Mouse (Mus musculus) heart, postnatal 0 days (tissue): Measurements from ENCODE around the gene Bloc1s6. TPM values are rescaled to one million over a fixed set of nuclear protein-coding genes. Genes with fewer than 3 reads are reported as not detected.
A peak's percentile ranks its signal among the peaks of the same experiment; 100 is the strongest.

ENCODE experiments used
- ATAC-seq: fragments of 200-750 bp; cut with Nextera tagmentation; 2 replicates; pipeline ENCODE4 v1.8.0; 2017; ENCODE audit warnings: low read depth, moderate number of reproducible peaks, moderate library complexity; ENCODE audit not compliant: insufficient read depth
- DNase-seq: peaks from one replicate; pipeline ENCODE4 v3.0.0-alpha.2; 2016; ENCODE audit warnings: low spot score
- H3K27ac ChIP-seq: fragments of 300-500 bp; sonication (generic); 2 replicates; pipeline ENCODE4 v1.5.1; 2014; ENCODE audit warnings: low read depth, mild to moderate bottlenecking
- H3K27me3 ChIP-seq: fragments of 300-500 bp; sonication (generic); 2 replicates; pipeline ENCODE4 v1.6.1; 2014; ENCODE audit warnings: low read length, mixed read lengths; ENCODE audit not compliant: control insufficient read depth, insufficient read depth
- H3K36me3 ChIP-seq: fragments of 300-500 bp; sonication (generic); replicated peaks from 2 replicates; pipeline ENCODE4 v1.6.1; 2014; ENCODE audit warnings: low read length, mixed read lengths; ENCODE audit not compliant: control insufficient read depth, insufficient read depth
- H3K4me1 ChIP-seq: fragments of 300-500 bp; sonication (generic); 2 replicates; pipeline ENCODE4 v1.6.1; 2014; ENCODE audit warnings: antibody characterized with exemption; ENCODE audit not compliant: control insufficient read depth, insufficient read depth
- H3K4me2 ChIP-seq: fragments of 300-500 bp; sonication (generic); 2 replicates; pipeline ENCODE4 v1.6.1; 2014; ENCODE audit warnings: low read depth, mild to moderate bottlenecking, low read length, moderate library complexity
- H3K4me3 ChIP-seq: fragments of 300-500 bp; sonication (generic); 2 replicates; pipeline ENCODE4 v1.5.1; 2014; ENCODE audit warnings: low read depth, low read length
- H3K9ac ChIP-seq: fragments of 300-500 bp; sonication (generic); replicated peaks from 2 replicates; pipeline ENCODE4 v1.6.1; 2014; ENCODE audit warnings: low read depth, low read length, mixed read lengths
- H3K9me3 ChIP-seq: fragments of 300-500 bp; sonication (generic); replicated peaks from 2 replicates; pipeline ENCODE4 v1.6.1; 2016; ENCODE audit warnings: low read length; ENCODE audit not compliant: control insufficient read depth
- CTCF ChIP-seq: IDR thresholded peaks from 2 replicates; pipeline ENCODE4 v1.5.1; 2016; ENCODE audit warnings: antibody characterized with exemption, control low read depth, low read depth
- EP300 ChIP-seq: IDR thresholded peaks from 2 replicates; pipeline ENCODE4 v1.6.1; 2016; ENCODE audit warnings: antibody characterized with exemption, low read depth
- WGBS: fragments of 180-500 bp; shearing (Covaris S2); extraction: QIAGEN DNeasy Blood & Tissue Kit; methylation state at CpG from one replicate; pipeline ENCODE4 v1.1.7; 2014; 5-methylcytosine and 5-hydroxymethylcytosine counted together
- polyA plus RNA-seq: library from polyadenylated mRNA; unstranded; fragments of >200 nt; fragmentation: Nextera tagmentation; extraction: Ambion mirVana; gene quantifications from 2 replicates; pipeline ENCODE4 v1.2.1, GENCODE M21; 2015
- total RNA-seq: library from RNA; depleted of rRNA; stranded (reverse); fragments of >200 nt; gene quantifications from 2 replicates; pipeline ENCODE4 v1.2.3, GENCODE M21; 2014; ENCODE audit warnings: low replicate concordance; rRNA removed

Gene Bloc1s6
- total RNA-seq, result 16.5 and 34.6 TPM in 2 replicates
- polyA plus RNA-seq, result 27.5 and 28.6 TPM in 2 replicates

DNA sequence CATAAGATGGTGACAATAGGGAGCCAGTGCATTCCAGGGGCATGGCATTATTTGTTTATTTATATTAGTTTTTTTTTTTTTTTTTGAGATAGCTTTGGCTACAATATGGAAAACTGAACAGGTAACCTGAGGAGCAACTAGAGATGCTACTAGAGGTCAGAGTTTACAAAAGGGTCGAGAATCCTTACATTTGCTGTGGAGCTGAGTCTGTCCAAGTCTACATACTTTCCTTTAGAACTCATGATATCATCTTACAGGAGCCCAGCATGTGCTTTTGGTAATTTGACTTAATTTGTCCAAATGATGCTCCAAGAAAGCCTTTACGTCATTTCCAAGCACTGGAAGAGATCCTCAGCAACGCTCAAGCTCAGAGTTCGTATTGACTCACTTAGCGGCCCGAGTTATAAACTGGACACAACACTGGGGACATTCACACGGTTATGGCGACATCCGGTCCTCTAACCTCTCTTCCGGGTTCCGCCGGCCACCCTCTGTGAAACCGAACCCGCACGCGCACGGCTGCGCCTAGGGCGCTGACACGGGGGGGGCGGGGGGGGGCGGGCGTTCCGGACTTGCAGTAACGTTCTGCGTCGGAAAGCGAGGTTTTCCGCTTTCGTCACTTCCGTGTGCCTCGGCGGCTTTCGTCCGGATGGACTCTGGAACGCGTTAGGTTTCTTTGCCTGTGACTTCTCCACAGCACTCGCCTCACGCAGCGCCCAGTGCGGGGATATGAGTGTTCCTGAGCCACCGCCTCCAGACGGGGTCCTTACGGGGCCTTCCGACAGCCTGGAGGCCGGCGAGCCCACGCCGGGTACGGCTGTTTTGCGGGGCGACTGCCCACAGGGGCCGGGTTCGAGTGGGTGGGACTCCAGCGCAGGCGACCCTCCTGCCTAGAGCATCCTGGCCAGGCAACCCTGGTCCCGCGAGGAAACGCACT is at the start of gene Bloc1s6:
TSS of gene Bloc1s6 (plus strand) at position 610 of the 937 bp plus-strand sequence.
- Histone ChIP-seq H3K27ac (peak within 1 kb of the TSS; percentile 94), H3K36me3 (no peaks in the 10 kb centered on the region), H3K4me2 (peak within 1 kb of the TSS; percentile 76), H3K4me1 (peaks cover 8% of the 10 kb centered on the region; the same call in 1 of the 2 replicates), H3K4me3 (peak within 1 kb of the TSS; percentile 92), H3K9me3 (no peaks in the 10 kb centered on the region), H3K9ac (peak within 1 kb of the TSS; percentile 94), H3K27me3 (peaks cover 13% of the 10 kb centered on the region; the same call in 1 of the 2 replicates)
- peak; percentile 97 for ATAC-seq
- 0 out of 2 replicates have a peak, but pooled peaks have one; percentile 48 for TF ChIP-seq EP300
- no peak for TF ChIP-seq CTCF
- WGBS, result 2% methylated on average over 47 of the region's 59 CpGs
- DNase-seq, result peak; percentile 83

DNA sequence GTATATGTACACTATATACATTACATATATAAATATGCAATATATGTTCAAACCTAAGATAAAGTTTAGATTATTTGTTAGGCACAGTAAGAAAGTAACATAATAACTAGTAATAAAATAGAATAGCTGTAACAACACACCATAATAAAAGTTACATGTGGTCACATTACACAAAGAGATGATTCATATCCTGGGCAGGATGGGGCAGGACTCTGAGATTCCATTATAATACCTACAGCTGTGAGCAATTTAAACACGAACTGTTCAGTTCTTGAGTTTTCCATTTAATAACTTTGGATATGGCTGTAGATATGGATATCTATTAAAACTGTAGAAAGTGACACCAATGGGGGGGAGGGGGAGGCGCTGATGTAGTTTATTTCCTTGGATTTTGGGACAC is 40.8 kb upstream of the Bloc1s6 start:
- H3K9me3 ChIP-seq, result no peaks in the 10 kb centered on the region
- H3K27ac ChIP-seq, result no peak overlapping the region
- H3K4me3 ChIP-seq, result no peak overlapping the region
- ATAC-seq (no peak), DNase-seq (no peak)
- no peaks in the 10 kb centered on the region for H3K36me3 ChIP-seq
- no peaks in the 10 kb centered on the region for H3K27me3 ChIP-seq
- H3K4me2 ChIP-seq, result no peak overlapping the region
- H3K9ac ChIP-seq, result no peak overlapping the region
- TF ChIP-seq CTCF (no peak), EP300 (no peak)
- WGBS, result 74% methylated on average over 2 of the region's 2 CpGs
- peaks cover 15% of the 10 kb centered on the region for H3K4me1 ChIP-seq

DNA sequence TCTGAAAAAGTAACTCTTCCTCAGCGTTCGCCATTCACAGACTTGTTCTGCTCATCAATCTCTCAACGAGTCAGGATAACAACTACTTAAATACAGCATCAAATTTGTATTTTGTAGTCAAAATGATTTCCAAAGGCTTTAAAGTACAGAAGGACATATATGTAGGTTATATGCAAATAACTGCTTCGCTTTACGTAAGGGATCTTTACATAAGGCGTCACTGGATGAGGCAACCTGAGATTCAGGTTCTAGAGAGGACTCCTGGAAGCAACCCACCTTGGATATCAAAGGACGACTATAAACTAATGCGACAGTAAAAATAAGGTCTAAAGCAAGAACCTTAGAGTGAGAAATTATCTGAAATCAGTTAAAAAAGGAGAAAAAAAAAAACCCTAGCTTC is 37.3 kb upstream of the Bloc1s6 start:
- Histone ChIP-seq H3K4me1 (peaks cover 15% of the 10 kb centered on the region), H3K4me2 (peak overlapping the region; percentile 92), H3K27me3 (no peaks in the 10 kb centered on the region), H3K27ac (no peak overlapping the region), H3K4me3 (peak overlapping the region; percentile 86), H3K9me3 (no peaks in the 10 kb centered on the region), H3K36me3 (no peaks in the 10 kb centered on the region), H3K9ac (peak overlapping the region; percentile 88)
- 67% methylated on average over 8 of the region's 8 CpGs for WGBS
- DNase-seq, result no peak
- no peak for TF ChIP-seq CTCF
- no peak for TF ChIP-seq EP300
- no peak for ATAC-seq

DNA sequence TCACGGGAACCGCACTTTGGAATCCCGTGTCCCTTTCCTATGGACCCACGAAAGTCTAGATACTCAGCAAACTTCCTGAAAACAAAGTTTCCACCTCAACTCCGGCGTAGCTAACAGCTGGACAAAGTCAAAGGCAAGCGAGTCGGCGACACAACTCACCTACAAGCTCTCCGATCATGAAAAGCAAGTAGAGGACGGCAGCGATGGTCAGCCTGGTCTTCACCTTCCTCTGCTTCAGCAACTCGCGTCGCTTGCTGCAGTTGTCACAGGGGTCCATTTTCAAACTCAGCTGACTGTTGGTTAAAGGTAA is 36.5 kb upstream of the Bloc1s6 start:
- Histone ChIP-seq H3K4me3 (peak overlapping the region; percentile 86), H3K27ac (peak overlapping the region; percentile 76), H3K9me3 (no peaks in the 10 kb centered on the region), H3K4me2 (peak overlapping the region; percentile 92), H3K27me3 (no peaks in the 10 kb centered on the region), H3K9ac (peak overlapping the region; percentile 88), H3K36me3 (no peaks in the 10 kb centered on the region), H3K4me1 (peaks cover 15% of the 10 kb centered on the region)
- ATAC-seq (no peak), DNase-seq (peak; percentile 47)
- TF ChIP-seq CTCF (no peak), EP300 (no peak)
- 1% methylated on average over 15 of the region's 15 CpGs for WGBS

DNA sequence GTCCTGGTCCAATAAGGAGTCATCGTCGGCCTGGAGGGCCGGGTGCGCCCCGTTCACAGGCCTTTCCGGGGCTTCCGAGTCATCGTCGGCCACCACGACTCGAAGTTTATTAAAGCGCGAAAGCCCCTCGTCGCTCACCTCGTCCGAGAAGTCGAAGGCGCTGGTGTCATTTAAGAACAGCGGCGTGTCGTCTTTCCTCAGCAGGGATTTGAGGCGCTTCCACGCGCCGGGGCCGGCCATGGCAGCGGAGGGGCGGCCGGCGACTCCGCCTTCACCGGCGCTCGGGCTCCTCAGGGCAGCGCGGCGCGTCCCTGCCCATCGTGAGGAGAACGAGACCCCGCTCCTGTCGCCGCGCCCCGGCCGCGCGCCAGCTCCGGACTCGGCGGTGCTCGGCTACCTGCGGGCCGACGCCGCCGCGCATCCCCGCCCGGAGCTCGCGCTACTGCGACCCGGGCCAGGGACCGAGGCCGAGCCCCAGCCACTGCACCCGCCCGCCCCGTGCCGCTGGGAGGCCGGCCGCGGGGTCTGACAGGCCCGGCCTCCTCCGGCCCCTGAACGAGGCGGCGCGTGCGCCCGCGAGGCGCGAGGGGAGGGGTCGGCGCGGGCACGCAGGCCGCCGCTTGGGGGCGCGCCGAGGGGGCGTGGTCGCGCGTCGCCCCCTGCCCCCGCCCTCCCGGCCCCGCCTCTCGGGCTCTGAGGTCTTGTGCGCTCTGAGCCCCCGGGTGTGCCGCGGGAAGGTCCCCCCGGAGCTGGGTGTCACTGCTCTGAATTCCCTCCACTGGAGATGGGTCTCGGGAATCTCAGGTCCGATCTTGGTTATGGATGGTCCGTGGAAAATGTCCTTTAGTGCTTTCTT is 35.9 kb upstream of the Bloc1s6 start, which contains the start of gene Slc30a4:
TSS of gene Slc30a4 (minus strand) at position 483 of the 856 bp plus-strand sequence.
- peak within 1 kb of the TSS; percentile 88 for H3K9ac ChIP-seq
- peak within 1 kb of the TSS; percentile 76 for H3K27ac ChIP-seq
- TF ChIP-seq EP300 (no peak), CTCF (no peak)
- H3K9me3 ChIP-seq, result no peaks in the 10 kb centered on the region
- peaks cover 15% of the 10 kb centered on the region for H3K4me1 ChIP-seq
- ATAC-seq, result peak; percentile 98
- H3K27me3 ChIP-seq, result no peaks in the 10 kb centered on the region
- peak within 1 kb of the TSS; percentile 92 for H3K4me2 ChIP-seq
- WGBS, result under 1% methylated on average over 92 of the region's 111 CpGs
- no peaks in the 10 kb centered on the region for H3K36me3 ChIP-seq
- H3K4me3 ChIP-seq, result peak within 1 kb of the TSS; percentile 86
- peak; percentile 62 for DNase-seq
